Mouse (Mus musculus) right cerebral cortex, postnatal 10 days (tissue): ENCODE results near the gene Higd1a.

Experiments used
- DNase-seq, 2 experiments: peaks; one replicate each; pipeline ENCODE4 v3.0.0; 2021; ENCODE audit warnings: low spot score in 2 of 2

Gene Higd1a

GRCm38 (mm10) chr9:121881301-121881700 lies 23.1 kb upstream of the Higd1a start:
- DNase-seq = peak; percentile 46 to 64

GRCm38 (mm10) chr9:121880840-121881239 lies 22.7 kb upstream of the Higd1a start:
- peak; percentile 65 to 76 for DNase-seq

DNA sequence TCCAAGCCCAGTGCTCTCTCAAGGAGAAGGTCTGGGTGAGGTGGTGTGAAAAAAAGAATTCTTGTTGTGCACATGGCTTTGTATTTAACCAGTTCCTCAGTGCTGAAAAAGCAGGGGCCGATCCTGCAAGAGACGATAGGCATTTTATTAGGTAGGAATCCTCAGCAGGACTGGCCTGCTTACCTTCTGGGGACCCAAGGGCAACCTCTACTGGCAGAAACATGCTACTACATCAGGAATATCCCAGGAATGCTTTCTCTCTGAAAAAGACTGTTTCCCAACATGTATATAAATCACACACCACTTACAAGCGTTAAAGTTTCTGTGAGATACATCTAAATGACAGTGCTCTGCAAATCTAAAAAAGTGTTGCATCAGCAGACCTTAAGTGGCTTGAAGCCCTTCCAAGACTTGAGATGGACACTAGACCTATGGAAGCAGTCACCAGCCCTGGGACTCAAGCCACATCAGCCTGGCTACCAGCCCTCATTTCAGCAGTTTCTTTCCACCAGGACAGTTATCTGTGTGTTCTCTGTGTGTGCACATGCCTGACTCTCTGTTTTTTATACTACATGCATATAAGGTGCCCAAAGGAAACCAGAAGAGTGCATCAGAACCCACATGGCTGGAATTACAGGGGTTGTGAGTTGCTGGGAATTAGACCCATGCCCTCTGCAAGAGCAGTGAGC lies 19.0 kb upstream of the Higd1a start:
- DNase-seq = peak; percentile 71 to 76

- no peak for DNase-seq
Observed at GRCm38 (mm10) chr9:121873578-121873977, 15.4 kb upstream of the Higd1a start.

GRCm38 (mm10) chr9:121872062-121872683 lies 14.0 kb upstream of the Higd1a start:
- DNase-seq = no peak

GRCm38 (mm10) chr9:121869973-121870515 lies 11.9 kb upstream of the Higd1a start:
- DNase-seq = no peak

GRCm38 (mm10) chr9:121869432-121869831 lies 11.3 kb upstream of the Higd1a start:
- no peak for DNase-seq

GRCm38 (mm10) chr9:121868236-121868635 lies 10.1 kb upstream of the Higd1a start:
- no peak for DNase-seq

DNA sequence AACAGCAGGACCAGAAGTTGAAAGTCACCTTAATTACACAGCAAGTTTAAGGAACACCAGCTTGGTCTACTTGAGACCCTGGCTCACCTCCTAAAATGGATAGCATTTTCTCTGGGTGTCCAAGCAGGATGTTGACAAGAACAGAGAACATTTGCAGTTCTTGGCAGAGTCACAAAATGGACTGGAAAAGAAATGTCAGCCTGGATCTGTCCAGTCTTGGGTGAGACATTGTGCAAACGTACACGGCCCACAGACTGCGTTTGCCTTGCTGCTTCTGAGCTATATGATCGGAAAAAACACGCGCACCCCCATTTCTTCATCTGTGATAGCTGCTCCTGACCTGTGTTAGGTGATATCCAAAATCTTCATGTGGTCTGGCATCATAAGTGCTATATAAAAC lies 9.5 kb upstream of the Higd1a start:
- no peak for DNase-seq

GRCm38 (mm10) chr9:121865425-121866008 lies 7.4 kb upstream of the Higd1a start:
- DNase-seq = no peak

GRCm38 (mm10) chr9:121864837-121865236 lies 6.7 kb upstream of the Higd1a start:
- no peak for DNase-seq

DNA sequence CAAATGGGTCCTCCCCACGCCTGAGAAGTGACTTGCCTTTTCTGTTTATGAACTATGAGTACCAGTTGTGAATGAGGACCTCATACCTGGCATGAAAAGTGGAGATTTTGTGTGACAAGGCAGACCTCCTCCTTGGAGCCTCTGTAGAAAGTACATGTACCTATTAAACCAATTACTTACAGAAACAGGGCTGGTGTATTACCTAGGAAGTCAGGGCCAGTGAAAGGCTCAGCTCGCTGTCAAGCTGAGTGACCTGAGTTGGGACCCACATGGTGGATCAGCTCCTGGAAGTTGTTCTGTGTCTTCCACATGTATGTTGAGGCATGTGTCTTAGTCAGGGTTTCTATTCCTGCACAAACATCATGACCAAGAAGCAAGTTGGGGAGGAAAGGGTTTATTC lies 2.8 kb upstream of the Higd1a start:
- no peak for DNase-seq

GRCm38 (mm10) chr9:121859345-121859744 lies 1.2 kb upstream of the Higd1a start:
- DNase-seq = no peak

GRCm38 (mm10) chr9:121857474-121858152 lies 549 bp downstream of the Higd1a start:
- peak; percentile 99 for DNase-seq

DNA sequence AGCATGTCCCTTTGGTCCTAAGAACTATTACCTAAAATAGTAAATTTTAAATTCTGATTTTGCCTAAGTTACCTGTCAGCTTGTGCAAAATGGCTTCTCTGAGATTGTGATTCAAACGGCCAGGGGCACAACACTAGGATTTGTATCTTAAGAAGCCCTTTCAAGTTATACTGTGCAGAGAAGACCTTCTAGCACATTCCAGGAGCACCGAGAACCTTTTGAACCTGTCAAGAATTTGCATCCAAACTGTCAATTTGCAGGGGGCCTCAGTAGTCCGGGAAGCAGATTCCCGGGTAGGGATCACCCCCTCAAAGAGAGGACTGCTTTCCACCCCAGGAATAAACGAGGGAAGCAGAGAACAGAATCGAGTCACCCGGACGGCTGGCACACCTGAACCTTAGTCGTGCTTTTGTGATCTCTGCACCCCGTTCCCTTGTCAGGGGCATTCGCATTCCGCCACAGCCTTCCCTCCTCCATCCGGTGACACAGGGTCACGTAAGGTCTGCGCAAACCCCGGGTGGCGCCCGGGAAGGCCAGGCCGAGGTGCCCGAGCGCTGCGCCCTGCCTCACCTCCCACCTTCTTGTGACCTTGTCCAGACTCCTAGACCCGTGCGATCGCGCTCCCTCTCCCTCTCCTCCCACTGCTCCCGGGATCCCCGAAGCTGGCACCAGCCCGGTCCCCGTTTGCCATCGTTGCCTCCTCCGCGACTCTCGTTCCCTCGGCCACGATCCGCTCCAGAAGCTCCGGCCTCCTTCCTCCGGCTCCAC lies 1.3 kb downstream of the Higd1a start:
- no peak for DNase-seq

- DNase-seq = no peak
Observed at GRCm38 (mm10) chr9:121854246-121854645, 3.9 kb downstream of the Higd1a start.

GRCm38 (mm10) chr9:121847842-121848241 lies 10.3 kb downstream of the Higd1a start:
- DNase-seq = no peak

- no peak for DNase-seq
Observed at GRCm38 (mm10) chr9:121847138-121847537, 11.0 kb downstream of the Higd1a start.

DNA sequence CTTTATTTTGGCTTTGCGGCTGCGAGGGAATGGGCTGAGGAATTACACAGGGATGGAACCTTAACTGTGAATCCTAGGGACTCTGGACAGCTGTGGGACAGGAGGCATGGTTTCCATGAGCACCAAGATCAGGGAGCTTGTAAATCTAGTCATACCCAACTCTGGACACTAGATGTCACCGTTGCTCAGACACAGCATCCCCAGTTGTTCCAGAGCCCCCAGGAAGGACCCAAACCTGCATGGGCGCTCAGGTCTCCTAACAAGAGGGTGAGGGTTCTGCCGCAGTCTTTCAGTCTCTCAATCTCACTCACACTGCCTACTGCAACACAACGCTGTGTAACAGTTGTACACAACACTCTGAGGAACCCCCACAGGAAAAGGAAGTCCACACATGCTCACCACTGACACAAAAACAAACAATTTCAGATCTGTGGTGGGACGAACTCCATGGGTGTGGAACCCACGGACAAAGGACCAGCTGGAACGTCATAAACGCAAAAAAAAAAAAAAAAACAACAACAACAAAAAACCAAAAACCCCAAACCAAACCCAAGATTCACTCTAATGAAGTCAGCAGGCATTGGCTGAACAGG lies 11.5 kb downstream of the Higd1a start:
- DNase-seq = no peak

GRCm38 (mm10) chr9:121842914-121843313 lies 15.2 kb downstream of the Higd1a start:
- DNase-seq = no peak

GRCm38 (mm10) chr9:121839622-121839965 lies 18.6 kb downstream of the Higd1a start:
- DNase-seq = no peak
